Mouse (Mus musculus) testis, postnatal 10 days (tissue): ENCODE data around the gene Synj1.

Experiments
- DNase-seq: peaks from one replicate; pipeline ENCODE4 v3.0.0; 2021; ENCODE audit warnings: low spot score

Gene Synj1

DNA sequence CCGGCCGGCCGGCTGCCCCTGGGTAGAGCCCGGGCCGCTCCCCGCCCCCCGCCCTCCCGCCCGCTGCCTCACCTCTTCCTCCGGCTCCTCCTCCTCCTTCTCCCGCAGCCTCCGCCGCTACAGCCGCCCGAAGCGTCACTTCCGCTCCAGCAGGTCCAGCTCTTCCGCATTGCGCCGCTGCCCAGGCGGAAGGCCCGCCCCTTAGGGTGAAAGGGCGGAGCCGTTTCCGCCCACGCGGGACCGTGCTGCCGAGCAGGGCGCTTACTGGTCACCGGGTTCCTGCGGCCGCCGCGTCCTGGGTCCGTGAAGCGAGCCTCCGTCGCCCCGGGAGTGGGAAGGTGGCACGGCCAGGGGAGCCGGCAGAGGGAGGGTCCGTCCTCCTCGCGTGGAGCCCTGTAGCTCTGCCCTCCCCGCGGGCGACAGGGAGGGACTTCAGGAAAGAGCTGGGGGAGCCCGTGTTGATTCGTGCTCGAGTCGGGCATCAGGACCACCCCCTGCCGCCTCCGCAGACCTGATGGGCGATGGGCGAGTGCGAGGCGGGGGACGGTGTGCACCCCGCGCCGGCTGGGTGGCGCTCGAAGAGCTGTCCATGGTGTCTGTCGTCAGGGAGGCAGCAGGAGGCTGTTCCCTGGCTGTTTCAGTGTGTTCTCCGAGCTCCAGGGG, at the start of gene Synj1:
TSS of gene Synj1 (minus strand) at position 288 of the 663 bp plus-strand sequence.
- DNase-seq, result peak; percentile 93

DNA sequence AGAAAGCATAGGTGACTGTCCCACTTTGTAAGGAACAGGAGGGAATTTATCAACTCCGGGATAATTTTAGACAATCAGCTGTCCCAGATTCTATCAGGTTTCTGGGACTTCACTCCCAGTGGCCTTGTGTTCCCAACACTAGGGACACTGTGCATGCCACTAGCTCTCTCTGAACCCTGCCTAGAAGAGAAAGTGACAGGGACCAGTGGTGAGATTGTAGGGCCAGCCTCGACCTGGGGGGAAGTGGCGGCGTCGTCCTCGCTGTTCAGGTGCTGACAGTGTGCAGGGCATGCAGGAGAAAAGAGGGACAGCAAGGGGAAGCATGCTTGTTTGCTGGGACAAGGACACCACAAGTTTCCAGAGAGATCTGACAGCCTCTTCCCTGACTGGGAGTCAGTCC, 46.6 kb upstream of the Synj1 start:
- DNase-seq, result no peak

DNA sequence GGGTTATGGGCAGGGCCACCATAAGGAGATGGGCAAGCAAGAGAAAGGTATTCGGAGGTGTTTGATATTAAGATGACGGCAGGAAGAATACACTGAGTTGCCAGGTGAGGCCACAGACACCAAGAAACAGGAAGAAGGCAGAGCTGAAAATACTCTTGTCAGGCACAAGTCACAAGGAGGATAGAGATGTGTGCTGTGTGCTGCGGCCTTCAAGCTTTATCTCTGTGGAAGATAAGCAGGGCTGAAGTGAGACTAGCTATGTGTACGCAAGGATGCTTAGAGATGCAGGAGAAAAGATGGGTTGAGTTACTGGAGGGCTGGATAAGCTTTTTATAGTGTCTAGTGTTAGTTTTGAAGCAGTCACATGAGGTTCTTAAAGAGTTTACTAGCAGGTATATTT, 46.2 kb upstream of the Synj1 start:
- no peak for DNase-seq

DNA sequence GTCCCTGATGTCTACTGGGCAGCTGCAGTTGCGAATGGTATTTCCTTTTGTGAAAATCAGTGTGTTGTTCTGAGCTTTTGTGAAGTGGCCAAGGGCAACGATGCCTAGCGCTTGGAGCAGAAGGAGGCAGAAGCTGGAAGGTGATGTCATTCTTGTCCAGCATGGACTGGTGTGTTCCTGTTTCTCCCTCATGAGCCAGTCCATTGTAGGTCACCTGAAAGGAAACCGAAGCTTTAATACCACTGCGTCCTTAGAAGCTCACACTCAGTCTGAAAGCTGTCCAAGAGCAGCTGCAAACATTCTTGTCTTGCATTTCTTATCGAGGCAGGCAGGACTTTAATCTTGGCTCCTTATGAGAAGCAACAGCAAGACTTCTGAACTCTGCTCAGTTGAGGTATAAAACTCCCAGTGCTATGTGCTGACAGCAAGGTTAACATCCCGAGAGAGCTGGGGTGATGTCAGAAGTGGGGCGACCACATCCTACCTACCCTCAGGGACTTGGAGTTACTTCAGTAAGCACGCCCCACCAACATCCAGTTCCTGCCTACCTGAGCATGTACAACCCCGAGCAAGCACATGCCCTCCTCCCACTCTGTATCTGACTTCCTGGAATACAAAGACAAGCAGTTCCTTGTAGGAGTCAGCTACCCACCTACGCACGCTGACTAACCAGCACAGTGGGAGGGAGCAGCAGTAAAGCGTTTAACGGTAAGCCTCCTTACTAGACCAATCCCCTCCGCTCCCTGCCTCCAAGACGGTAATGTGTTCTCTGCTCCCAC, 45.1 kb upstream of the Synj1 start:
- DNase-seq, result peak; percentile 39

DNA sequence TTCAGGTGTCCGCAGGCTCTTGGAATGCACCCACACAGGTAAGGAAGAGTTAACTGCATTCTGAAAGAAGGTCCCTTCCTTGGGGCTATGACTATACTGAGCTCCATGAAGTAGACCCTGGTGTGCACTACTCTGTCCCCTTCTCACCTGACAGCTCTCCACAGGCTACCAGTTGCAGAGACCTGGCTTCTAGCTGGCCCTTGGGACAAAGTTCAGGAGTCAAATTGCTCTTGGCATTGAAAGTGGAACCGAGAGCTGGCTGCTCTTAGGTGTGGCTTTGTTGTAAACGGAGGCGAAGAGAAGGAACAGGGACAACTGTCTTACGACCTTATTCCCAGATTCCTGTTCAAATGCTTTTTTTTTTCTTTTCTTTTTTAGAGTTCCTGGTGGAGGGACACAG, 44.0 kb upstream of the Synj1 start:
- DNase-seq, result peak; percentile 22

DNA sequence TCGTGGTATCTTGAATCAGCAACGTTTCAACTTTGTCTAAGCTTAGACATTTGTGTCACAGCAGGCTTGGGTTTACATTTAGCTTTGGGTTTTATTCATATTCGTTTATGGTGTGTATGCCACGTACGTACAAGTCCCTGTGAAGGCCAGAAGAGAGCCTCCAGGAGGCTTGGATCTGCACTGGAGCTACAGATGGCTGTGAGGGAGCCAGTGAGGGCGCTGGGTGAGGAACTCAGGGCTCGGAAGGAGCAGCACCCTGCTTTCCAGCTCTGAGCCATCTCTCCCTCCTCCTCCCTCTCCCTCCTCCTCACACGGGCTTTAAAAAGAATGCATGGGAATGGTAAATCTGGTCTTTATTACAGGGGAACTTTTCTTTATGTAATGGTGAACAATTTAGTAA, 42.5 kb upstream of the Synj1 start:
- peak; percentile 33 for DNase-seq

DNA sequence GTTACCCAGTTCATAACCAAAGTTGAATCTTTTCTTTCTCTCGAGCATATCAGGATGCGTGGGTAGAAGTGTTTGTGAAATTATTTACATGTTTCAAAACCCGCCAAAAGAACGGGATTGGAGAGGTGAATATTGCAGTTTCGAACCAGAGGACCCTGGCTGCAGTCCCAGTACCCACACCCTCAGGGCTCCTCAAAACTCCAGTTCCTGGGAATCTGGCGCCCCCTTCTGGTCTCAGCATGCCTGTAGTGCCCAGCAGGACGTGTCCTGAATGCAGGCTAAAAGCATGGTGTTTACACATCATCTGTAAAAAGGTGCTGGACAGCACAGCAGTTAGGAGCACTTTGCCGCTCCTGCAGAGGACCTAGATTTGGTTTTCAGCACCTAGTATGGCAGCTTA, 34.4 kb upstream of the Synj1 start:
- peak; percentile 79 for DNase-seq

DNA sequence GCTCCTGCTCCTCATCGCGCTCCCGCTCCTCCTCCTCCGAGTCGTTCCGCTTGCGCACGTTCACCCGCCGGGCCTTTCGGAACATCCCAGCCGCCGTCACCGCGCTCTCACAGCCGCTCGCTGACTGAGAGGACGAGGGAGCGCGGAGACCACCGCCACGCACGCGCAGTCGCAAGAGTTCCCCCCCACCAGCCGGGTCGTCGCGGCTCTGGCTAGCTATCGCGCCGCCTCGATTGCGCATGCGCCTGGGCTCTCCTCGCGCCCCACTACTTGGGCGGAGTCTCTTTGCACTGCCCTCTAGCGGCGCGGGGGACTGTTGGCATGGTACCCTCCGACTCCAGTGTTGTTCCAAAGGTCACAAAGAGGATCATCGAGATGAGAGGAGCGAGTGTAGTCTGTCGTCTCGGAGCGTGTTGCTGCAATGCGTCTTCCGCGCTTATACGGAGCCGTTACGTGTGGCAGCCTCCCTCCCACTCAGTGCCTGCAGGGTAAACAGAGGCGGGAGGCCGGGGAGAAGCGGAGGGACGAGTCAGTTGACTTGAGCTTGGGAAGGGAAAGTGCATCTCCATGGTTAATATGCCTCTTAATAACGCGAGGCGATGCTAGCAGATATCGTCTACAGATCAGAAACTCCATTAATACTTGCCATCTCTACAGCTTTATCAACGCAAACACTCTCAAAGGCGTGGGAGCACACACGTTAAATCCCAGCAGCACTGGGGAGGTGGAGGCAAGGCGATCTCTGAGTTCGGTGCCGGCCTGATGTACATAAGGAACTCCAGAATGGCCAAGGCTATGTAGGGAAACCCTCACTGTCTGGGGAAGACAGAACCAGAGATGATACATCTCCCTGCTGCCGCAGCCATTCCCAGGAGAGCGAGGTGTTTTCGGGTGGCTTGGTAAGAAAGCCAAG, 33.4 kb upstream of the Synj1 start, which contains the start of gene Paxbp1:
TSS of gene Paxbp1 (minus strand) at position 274 of the 913 bp plus-strand sequence.
- peak; percentile 99 for DNase-seq

DNA sequence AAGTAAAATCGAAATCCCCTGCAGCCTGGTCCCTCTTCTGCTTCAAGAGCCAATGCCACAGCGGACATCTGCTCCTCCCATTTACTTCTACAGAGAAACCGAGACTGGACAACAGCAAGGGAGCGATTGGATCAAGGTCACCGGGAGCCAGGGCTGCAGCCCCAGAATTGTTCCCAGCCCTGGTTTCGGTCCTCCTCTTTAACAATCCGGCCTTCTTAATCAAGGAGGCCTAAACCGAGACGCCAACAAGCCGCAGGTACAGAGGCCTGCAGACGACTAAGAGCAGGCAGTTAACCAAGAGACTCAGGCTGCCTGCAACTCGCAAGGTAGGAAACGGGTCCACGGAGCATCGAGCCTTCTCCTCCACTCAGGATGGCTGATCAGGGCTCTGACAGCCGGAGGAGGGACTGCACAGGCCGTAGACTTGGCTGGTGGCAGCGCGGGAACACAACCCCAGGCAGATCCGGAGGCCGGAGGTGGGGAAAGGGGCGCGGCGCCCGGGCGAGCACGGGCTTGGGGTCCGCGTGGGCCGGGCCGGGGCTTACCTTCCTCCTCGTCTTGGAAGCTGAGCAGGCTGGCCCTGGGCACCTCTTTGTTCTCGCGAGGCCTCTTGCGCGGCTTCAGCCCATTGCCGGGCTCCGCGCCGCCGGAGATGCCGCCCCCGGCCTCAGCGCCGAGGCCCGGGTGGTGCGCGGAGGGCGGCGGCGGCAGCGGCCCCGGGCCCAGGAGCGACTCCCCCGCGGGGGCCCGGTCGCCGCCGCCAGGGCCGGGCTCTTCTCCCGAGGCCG, 32.5 kb upstream of the Synj1 start:
- DNase-seq, result peak; percentile 77

DNA sequence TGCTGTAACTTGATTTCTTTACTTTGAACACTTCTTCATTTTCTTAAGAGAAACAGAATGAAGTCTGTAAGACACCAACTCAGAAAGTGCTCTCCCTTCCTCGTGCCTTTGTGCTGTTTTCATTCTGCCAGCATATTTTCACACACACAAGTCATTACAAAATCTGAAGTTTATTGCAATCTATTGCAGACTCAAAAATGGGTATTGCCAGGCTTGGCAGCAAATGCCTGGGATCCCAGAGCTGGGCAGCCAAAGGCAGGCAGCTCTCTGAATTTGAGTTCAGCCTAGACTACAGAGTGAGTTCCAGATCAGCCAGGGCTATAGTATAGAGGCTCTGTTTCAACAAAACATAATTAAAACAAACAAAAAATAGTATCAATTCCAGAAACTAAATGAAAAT, 31.5 kb upstream of the Synj1 start:
- DNase-seq, result no peak

DNA sequence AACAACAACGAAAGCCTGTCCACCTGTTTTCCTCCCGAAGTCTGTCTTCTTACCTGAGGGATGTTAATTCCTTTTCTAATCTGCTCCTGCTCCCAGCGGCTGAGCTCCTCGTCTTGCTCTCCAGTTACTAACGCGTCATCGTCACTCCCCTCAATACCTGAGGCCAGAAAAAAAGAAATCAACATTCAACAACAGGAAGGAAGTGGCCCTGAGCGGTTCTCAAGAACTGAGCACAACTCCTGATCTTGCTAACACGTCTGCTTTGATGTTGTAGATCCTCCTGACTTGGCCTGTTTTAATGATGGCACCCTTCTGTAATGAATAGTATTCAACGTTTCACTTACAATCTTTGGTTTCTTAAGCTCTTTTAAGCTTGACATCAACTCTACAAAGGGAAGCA, 24.8 kb upstream of the Synj1 start:
- DNase-seq, result no peak

DNA sequence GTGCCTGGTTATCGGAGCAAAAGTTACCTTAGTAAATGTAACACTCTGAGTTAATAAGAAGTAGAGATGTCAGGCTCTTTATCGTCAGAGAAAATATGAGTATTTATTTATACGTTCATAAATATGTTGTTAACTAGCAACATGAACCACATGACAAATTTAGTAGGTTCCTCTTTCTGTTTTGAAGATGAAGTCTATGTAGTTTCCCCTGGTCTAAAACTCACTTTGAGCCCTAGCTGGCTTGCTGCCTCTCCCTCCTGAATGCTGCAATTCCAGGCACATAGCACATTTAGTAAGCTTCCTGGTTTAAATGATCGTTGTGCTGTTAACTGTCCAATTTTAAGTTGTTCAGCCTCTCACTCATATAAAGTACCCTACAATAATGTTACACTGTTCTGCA, 19.6 kb upstream of the Synj1 start:
- no peak for DNase-seq

DNA sequence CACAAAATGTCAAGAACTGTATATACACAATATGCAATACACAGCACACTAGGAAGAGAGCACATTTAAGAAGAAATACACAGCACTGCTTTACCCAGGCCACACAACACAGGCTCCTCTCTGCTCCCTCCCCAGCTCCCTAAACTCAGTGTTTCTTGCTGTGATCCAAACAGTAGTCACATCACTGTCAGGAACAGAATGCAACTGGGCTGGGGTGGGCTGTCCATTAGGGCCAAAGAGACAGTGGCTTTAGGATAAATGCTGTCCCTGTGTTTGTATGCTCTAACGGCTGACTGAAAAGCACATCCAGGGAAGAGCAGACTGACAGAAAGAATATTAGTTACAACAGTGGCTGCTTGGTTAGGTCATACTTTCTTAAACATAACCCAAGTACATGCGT, 18.8 kb upstream of the Synj1 start:
- no peak for DNase-seq

DNA sequence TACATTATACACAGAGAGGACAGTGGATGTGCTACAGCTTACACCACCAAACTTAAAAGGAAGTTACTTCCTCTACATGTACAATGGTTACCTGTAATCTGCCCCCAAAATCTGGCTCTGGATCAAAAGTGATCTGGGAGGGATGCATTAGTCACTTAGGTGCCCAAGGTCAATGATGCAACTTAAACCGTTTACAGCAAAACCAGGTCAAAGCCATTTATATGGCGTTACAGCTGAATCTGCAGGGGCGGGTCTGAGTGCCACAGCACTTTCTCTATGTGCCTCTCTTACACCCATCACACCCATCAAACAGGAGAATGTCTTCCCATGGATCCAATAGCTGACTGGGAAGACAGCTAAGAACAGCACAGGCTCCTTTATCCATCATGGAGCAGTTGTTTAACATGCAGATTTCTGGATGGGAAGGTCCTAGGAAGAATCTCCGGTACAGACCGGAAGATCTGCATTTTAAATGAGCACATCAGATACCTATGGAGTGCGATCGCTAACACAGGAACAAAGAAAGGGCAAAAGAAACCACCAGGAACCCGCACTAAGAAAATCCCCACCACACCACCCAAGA, 18.1 kb upstream of the Synj1 start:
- DNase-seq, result no peak

DNA sequence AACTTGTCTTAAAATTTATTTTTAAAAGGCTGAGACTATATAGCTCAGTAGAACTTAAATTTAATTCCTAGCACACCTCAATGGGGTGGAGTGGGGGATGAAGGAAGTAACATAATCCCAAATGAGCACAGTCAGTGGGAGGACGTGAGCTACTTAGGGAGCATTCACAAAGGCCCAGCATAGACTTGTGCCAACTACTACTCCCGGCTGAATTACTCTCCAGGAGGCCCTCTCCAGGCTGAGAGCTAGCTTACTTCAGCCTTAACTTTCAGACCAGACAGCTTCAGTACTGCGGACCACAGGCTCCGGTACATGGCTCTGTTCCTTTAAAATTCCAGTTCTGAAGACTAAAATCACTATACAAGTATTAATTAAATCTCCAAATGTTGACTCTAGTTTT, 15.2 kb upstream of the Synj1 start:
- DNase-seq, result no peak

DNA sequence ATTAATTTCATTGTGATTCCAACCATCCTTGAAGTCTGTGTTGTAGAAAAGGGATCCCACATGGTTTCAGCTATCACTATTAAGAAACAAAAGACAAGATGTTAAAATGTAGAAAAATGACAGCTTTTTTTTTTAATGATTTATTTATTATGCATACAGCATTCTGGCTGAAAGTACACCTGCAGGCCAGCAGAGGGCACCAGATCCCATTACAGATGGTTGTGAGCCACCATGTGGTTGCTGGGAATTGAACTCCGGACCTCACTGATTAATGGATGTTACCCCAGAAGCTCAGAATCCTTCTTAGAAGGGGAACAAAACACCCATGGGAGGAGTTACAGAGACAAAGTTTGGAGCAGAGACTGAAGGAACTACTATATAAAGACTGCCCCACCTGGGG, 12.3 kb upstream of the Synj1 start:
- peak; percentile 51 for DNase-seq

DNA sequence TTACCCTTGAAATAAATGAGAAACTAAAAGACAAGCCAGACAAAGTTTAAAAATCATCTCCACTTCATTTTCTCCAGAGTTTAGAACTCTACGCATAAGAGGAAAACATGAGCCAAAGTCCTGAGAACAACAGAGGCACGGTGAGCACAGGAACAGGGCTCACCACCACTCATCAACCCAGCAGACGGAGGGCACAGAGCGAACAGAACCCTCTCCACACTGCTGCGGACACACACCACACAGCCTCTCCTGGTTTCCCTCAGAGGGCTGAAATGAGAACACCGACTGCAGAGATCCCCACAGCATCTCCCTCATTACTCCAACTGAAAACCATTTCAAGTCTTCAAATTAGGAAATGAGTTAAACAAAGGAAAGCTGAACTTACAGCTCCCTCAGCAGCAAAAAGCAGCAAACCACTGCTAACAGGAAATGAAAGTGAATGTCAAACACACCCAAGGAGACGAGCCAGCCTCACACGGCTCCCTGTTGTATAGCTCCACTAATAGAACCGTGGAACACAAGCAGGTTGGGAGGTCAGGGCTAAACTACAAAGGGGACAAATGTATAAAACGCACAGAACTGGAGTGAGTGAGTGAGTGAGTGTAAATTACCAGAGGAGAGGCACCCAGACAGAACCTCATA, 9.9 kb upstream of the Synj1 start:
- DNase-seq, result no peak

DNA sequence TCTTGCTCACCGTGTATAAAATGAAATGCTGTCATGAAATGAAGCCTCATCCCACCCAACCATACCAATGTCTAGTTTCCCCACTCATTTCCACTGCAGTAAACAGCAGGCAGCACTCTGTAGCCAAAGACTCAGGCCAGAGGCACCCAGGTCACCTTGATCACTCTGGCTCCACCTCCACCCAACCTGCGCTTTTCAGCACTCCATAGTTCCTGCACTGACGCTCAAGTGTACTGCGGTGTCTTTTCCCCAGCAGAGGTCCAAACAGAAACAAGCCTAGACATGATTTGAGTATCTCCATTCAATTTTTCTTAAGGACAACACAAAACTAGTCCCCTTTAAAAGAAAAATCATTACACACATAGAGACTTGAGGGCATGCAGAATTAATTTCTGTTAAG, 8.4 kb upstream of the Synj1 start:
- DNase-seq, result no peak

DNA sequence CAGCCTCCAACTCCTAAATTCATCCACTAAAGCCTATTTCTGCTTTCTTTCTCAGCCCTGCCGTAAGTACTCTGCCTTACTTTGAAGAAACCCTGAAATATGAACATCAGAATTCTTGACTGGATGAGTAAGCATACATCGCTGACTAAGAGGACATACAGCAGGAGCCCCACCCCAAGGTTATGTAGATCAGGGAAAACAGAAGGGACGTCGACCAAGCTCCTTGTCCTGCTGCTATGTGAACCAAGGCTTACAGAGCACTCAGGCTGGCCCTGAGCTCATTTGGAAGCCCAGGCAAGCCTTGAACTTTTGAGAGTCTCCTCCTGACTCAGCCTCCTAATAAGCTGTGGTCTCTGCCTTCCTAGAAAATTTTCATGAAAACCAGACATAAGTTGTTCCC, 4.7 kb upstream of the Synj1 start:
- no peak for DNase-seq

DNA sequence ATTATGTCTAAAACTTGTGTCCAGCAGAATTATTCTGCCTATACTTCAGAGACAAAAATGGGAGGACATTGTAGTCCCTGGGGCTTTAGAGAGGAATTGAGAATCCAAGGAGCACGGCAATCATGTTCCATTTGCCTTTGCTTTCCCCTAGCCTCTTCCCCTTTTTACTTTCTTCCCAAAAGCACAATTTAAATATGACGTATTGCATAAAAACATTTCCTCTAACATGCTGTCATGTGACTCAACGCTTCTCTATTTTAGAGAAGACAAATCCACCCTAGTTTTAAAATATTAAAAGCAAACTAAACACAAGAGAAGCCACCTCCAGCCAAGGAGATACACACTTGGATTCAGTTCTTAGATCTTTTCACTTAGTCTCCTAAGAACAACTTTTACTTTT, 739 bp upstream of the Synj1 start:
- DNase-seq, result no peak

DNA sequence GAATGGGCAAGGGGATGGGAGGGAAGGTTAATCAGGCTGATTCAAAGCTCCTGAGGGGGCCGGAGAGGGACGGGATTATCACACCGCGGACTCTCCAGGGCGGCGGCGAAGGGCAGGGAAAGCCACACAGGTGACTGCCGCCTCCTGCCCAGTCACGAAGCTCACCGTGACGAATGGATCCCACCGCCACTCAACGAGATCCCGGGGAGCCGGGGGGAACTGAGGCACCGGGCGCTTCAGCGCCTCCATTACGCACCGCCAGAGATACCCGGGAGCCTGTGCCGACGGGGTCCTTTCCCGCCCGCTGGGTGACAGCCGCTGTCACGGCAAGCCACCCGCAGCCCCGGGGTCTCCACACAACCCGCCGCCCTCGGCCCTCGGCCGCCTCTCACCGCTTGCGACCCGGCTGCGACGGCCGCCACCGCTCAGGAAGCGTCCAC, 507 bp downstream of the Synj1 start:
- DNase-seq, result no peak
